Mouse (Mus musculus): ENCODE measurements at regions not wholly inside any gene's neighbourhood (a gene's known extent, or its start where the extent isn't known, plus 50 kb on each side); places are given as distances from the start of the nearest gene placed in this dataset.

DNA sequence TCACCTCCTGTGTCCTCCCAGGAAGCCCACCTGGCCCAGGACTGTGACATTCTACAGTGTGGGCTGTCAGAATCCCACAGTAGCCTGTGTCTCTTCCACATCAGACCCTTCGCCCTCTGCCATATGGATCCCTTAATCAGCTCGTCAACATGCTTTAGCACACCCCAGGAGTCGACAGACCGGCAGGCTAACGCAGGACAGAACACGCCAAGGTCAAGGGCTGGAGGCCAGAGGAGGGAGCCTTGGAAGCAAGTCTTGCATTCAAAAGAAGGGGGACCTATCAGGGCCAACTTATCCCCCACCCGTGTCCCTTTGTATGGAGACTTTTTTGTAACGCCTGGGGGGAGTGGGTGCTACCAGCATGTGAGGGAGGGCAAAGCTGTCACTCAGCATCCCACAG lies 224.1 kb upstream of the Rpl38 start:
- no peak for DNase-seq (ENCODE audit: extremely low read depth, low read depth, low spot score)

DNA sequence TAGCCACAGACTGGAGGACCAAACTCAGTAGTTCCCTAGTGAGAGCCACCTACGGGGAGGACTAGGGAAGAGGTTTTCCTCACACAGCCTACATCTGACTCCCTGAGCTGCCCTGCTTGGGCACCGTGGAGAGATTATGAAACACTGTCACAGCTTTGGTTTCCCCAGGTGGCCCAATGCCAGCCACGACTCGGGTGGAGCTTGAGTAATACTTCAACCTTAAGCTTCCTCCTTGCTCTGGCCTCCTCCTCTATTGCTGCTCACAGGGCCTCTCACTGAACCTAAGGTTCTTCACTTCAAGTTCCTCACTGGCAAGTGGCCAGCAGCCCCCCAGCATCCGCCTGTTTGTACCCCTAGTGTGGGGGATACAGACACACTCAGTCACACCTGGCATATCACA lies 224.9 kb upstream of the Rpl38 start:
- no peak for DNase-seq (ENCODE audit: extremely low read depth, low read depth, low spot score)

DNA sequence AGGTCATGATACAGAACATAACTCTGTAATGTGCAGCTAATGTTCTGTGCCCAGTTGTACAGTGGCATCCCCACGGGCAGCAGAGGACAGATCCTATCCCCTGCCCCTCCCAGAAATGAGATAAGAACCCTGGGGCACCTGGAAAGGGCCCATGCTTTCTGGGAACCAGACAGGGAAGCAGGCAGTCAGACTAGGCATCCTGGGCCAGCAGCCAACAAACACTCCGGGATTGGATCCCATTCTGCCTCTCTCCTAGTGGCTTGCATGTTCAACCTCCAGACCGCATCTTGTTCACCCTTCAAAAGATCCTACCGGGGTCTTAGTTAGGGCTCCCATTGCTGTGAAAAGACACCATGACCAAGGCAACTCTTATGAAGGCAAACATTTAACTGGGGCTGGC lies 229.0 kb upstream of the Rpl38 start:
- DNase-seq (ENCODE audit: extremely low read depth, low read depth, low spot score) = no peak

DNA sequence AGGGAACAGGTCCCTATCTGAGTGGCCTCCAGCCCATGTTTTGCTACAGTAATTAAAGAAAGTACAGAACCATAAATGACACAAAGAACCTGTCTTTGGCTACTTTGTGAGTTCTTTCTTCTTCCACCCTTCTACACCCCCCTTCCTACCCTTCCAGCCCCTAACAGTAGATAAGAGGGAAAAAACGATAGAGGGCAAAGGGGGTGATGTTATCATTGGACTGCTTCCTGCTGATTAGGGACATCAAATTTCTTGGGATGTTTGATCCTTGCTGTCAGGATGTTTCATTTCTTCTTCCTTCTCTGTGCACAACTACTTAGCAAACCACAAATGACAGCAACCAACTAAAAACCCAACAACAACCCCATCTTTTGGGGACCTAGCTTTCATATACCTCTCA lies 232.5 kb upstream of the Rpl38 start:
- no peak for DNase-seq (ENCODE audit: extremely low read depth, low read depth, low spot score)

DNA sequence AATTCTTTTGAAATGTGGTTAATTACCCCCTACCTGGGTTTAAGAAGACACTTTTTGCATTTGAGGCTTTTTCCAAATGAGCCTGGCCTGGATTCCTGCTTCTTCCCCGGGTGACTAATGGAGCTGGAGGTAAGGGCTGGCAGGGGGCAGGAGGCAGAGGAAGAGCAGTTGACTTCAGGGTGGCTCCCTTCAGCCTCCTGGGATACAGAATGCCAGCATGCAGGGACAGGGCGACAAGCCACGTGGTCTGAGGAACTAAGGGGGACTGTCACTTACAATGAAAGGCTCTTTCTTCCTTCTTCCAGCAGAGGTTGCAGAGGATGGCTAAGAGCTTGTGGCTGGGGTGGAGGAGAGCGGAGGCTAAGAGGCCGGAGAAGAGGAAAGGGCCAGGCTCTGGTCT lies 234.8 kb upstream of the Rpl38 start:
- DNase-seq (ENCODE audit: extremely low read depth, low read depth, low spot score) = no peak

DNA sequence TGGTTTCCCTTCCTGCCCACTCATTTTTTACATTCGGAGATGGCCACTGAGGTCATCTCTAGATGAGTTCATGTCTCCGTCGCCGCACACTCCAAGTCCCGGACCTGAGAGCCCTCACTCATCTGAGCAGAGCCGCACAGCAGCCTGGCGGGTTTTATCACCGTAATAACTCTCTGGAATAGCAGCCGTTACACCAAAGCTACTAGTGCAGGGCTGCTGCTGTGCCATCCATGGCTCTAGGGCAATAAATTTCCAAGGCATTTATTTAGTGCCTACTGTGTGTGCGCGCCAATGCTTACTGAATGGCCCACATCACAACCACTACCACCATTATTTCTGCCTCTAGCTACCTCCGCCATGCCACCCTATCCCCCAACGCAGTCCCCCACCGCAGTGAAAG lies 242.9 kb upstream of the Rpl38 start:
- DNase-seq (ENCODE audit: extremely low read depth, low read depth, low spot score) = no peak

DNA sequence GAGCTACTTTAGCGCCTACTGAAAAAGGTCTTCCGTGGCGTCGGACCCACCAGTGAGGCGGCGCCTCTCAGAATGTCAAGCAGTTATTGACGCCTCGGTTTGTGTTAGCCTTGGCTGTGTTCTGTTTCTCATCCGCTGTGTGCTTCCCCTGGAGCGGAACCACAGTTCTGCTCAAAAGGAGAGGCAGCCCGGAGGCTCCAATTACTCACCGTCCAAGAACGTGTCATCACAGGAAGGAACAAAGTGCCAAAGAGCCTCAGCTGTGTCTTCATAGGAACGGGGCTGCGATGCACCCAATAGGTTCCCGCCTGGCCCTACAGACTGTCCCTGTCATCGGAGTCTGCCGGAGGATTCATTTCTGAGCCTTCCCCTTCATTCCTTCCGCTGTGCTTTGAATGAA lies 245.0 kb upstream of the Rpl38 start:
- DNase-seq (ENCODE audit: extremely low read depth, low read depth, low spot score) = no peak

DNA sequence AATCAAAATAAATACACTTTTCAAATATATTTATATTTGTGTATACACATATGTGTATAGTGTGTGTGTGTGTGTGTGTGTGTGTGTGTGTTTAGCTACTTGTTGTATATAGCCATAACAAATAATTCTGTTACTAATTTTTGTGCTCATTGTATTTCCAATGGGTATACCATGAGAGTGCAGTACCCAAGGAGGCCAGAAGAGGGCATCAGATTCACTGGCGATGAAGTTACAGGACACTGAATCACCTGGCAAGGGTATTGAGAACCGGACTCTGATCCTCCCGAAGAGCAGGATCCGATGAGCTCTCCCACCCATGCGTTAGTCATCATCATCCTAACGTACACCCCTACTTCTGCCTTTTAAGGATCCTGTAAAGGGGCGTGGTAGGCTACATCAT lies 249.3 kb upstream of the Rpl38 start:
- no peak for DNase-seq (ENCODE audit: extremely low read depth, low read depth, low spot score)

DNA sequence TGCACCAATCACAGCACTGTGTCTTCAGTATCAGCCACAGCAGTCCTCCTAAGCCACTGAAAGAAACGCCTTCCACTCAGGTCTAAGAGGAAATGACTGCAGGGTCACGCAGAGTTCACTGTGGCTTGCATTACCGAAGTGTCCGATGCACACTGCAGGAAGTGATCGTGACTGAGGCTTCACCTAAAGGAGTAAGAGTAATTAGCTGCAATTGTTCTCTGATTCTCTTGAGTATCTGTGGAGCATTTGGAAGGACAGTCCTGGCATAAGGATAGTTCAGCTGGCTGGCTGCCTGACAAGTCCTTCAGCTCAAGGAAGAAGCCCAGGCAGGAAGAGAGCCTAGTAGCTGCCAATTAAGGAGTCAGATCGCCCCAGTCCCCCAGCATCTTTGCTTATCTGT lies 252.2 kb upstream of the Rpl38 start:
- DNase-seq (ENCODE audit: extremely low read depth, low read depth, low spot score) = no peak

DNA sequence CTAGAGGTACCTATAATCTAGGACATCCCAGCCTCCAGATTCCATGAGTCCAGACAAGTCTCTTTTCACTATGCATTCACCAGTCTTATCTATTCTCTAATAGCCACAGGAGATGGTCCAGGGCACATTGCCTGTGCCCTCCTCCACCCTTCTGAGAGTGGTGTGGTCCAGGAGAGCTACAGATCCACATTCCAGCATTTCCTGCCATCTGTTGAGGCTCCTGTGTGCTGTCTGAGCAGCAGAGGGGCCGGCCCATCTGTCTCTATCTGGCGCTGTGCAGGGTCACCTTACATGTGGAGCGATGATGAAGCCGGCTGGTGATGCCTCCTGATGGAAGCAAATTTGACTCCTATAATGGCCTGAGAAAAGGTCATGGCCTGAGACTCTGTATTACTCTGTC lies 263.9 kb upstream of the Rpl38 start:
- no peak for DNase-seq (ENCODE audit: extremely low read depth, low read depth, low spot score)

DNA sequence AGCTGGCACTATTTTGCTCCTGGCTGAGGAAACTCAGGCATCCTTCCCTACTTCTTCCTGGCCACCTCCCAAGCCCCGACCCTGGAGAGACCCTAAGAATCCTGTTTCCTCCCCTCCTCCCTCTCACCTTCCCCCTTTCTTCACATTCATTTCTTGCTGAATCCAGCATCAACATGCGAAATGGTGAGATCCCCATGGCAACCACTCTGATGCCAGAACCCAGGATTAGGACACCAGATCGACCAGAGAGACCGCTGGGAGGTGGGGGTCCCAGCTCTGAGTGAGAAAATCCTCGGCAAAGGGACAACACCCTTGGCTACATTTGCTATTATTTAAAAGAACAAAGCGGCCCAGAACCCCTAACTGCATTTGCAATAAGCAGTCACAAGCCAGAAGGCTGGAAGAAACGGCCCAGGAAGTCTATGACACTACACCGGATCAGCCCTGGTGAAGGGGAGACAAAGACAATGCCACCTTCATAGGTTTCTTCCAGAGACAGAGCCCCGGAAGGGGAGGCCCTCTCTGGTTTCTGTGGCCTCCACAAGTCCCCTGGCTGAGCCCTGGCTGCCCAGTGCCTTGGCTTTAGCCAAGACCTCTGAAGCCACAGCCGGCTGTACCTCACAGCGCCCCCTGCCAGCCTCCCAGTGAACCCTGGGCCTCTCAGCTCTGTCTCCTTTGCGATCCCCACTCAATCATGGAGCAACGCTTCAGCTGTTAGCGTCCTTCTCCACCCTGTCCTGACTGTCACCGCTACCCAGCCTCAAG lies 265.6 kb upstream of the Rpl38 start:
- no peak for DNase-seq (ENCODE audit: extremely low read depth, low read depth, low spot score)

DNA sequence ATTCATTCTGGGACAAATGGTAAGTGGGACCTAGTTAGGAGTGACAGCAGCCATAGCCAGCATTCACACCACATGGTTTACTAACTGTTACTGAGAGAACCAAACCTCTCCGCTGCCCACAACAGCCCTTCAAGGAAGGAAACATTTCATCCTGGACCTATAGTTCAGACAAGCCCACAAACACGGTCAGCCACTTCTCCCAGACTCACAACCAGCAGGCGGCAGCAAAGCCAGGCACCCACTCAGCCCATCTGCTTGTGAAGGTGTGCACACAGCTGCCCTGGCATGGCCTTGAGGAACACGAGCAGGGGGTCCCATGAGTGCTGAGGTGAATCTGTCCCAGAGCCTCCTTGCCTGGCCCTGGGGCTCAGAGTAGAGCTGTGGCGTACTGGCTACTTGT lies 267.6 kb upstream of the Rpl38 start:
- DNase-seq (ENCODE audit: extremely low read depth, low read depth, low spot score) = no peak

DNA sequence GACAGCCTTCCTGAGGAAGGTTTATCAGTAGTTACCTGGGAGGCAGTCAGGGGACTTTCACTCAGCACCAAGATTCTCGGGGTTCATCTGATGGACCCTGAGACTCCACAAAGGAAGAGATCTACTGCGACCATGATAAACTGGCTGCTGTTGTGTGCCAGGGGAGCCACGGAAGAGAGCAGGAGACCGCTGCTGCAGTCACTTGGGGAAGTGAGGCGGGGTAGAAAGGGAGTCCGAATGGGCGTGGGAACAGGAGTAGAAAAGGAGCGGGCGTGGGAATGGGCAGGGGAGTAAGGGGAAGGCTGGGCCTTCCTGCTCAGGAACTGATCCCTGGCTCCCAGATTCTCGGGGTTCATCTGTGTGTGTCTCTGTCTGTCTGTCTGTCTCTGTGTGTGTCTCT lies 276.2 kb upstream of the Rpl38 start:
- DNase-seq (ENCODE audit: extremely low read depth, low read depth, low spot score) = no peak

DNA sequence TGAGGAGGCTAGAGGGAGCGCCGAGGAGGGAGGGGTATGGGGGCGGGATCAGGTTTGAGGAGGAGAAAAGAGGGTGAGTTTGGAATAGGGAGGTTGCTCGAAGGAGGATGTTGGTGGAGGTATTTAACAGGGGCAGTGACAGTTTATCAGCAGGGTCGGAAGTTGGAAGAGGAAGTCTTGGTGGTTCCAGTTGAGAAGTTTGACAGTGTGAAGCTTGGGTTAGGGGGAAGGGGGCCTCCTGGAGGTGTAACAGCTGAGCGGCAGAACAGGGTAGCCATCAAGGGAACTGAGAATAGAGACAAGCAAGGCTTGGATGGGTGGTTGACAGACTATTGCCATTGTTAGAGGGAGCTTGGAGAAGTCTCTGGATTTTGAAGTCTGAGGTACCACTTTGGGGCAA lies 276.8 kb upstream of the Rpl38 start:
- no peak for DNase-seq (ENCODE audit: extremely low read depth, low read depth, low spot score)

DNA sequence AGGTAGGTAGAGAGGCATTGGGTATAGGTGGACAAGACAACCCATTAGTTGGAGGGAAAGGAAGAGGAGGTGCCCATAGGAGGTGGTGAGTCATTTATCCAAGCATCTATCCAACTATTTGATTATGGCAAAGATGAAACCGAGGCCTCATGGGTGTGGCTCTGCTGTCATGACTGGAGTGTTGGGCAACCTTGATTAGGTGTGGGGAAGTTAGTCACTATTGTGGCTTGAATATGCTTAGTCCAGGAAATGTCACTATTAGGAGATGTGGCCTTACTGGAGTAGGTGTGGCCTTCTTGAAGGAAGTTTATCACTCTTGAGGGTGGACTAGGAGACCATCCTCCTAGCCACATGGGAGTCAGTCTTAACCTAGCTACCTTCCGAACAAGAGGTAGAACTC lies 281.2 kb upstream of the Rpl38 start:
- DNase-seq (ENCODE audit: extremely low read depth, low read depth, low spot score) = no peak

DNA sequence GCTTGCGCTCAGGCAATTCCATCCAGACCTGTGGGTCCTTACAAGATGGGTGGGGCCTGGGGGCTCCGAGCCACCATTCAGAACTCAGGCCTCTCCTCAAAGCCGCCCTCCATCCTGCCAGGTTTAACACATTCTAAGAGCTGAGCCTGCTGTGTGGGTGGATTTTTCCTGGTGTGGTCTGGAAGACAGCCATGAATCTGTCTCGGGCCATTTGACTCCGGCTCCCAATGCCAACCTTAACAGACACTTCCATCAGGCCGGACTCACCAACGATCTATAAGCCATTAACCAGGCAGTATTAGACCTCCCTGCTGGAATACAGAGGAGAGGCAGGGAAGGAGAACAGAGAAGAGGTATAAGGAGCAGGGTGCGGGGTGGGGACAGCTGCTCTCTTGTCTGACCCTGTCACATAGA lies 288.9 kb upstream of the Rpl38 start:
- no peak for DNase-seq (ENCODE audit: extremely low read depth, low read depth, low spot score)

DNA sequence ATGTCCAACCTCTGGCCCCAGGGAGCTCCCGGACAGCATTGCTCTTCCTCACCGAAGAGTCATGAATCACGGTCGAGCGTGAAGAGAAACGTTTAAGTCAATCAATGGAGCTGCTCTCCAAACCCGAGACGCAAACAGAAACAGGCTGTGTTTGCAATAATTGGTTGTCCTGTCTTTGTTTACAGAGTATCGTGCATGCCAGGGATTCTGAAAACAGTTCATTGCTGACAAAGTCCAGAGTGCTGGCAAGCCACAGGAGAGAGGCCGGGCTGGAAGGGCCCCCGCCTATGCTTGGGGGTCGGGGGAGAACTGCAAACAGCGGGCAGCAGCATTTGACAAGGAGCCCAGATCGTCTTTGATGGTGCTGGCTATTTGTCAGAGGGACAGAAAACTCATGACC lies 292.4 kb upstream of the Rpl38 start:
- no peak for DNase-seq (ENCODE audit: extremely low read depth, low read depth, low spot score)

DNA sequence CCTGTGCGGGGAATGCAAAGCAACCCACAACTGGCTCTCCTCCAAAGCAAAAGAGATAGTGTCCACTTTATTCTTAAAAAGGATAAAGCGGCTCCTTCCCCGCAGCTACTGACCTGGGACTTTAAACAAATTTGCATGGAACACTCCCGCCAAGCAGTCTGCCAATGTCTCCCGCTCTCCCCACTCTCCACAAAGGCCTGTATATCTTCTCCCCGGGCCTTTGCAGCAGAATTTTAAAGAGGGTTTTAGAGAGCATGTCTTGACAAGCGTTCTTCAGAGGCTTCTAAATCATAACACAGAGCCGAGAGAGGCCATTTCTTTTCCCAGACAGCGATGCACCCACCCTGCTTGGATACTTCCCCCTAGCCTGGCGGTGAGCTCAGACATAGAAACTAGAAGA lies 297.6 kb upstream of the Rpl38 start:
- no peak for DNase-seq (ENCODE audit: extremely low read depth, low read depth, low spot score)

DNA sequence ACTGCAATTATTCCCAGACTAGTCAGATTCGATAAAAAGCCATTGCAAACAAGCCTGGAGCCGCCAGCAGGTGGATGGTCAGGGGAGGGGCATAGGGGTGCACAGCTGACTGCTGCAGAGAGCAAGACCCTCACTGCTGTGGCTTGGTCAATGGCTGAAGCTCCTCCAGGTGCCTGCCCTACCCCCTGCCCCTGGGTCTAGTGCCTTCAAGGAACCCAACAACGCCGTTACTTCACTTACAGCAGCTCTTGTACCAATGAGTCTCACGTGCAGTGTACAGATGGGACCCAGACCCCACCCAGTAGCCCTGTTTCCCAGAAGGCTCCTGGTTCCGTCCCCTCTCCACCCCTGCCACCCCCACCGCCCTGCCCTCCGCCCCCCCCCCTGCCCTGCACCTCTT lies 300.5 kb upstream of the Rpl38 start:
- no peak for DNase-seq (ENCODE audit: extremely low read depth, low read depth, low spot score)

DNA sequence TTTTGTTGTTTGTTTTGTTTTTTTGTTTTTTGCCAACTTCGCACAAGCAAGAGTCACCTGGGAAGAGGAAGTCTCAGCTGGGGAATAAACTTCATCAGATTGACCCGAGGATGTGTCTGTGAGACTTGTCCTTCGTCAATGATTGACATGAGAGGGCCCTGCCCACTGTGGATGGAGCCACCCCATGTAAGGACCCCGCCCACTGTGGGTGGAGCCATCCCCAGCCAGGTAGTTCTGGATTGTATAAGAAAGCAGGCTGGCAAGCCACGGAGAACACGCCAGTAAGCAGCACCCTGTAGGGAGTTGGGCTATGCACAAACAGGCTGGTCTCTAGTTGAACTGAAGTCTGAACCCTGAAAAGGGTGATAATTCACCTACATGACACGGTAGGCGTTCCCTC lies 294.1 kb upstream of the Sdk2 start:
- no peak for DNase-seq (ENCODE audit: extremely low read depth, low read depth, low spot score)

DNA sequence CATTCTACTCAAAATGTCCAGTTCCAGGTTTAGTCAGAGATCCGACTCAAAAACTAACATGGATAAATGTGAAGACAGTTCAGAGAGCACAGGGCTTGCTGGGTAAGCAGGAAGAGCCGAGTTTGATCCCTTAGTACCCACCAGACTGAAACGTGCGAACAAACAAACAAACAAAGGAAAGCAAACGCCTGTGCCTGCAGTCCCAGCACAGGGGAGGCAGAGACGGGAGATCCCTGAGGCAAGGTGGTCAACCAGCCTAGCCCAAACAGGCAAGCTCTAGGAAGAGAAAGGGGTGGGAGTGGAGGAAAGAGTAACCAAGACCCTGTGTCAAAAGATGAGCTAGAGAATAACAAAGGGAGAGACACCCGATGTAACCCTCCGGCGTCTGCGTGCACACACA lies 293.5 kb upstream of the Sdk2 start:
- DNase-seq (ENCODE audit: extremely low read depth, low read depth, low spot score) = no peak

DNA sequence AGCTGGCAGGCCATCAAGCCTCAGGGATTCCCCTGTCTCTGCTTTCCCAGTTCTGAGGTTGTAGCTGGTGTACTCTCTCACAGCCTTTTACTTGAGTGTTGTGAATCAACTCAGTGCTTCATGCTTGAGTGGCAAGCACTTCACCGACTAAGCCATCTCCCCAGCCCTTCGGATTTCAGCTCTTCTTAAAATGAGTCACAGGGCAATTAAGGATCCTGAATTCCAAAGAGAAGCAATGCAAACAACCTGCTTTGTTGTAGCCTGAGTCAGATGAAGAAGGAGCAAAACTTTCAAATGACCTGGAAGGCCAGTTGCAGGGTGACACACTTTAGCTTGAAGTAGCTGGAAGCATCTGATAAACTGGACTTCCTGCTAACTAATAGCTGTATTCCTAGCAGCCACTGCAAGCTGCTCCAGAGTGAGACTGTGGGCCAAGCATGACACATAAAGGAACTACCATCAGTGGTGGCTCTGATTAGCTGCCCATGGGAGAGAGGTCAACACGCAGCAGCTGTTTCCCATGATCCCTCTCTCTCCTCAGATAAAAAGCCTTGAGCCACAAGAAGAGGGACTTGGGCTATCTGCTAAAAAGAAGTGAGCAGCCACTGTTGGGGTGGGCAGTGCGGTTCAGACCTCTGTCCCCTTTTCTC lies 285.4 kb upstream of the Sdk2 start:
- no peak for DNase-seq (ENCODE audit: extremely low read depth, low read depth, low spot score)

DNA sequence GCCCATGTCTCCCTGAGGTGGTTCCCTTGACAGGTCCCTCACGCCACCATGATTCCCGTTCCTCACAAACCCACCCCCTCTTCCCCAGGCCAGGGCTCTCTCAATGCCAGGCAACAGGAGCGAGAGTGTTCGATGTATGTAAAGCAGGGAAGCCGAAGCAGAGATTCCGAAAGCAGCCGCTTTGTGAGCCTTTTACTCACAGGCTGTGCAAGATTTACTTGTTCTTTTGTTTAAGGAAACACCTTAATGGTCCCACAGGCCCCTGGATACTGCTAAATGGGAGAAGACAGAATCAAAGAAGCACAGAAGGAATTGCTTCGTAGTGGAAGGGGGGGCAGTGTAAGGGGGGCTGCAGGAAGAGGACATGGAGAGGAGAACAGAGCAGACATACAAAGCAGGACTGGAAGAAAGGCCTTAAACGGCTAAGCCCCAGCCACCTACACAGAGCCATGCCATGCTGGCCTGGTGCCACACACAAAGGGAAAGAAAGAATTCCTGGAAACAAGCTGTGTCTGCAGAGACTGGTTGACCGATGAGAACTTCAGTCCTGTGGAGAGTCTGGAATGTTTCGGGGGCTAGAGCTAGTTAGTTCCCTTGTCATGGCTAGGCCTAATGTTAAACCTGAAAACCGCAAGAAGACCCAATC lies 270.1 kb upstream of the Sdk2 start:
- no peak for DNase-seq (ENCODE audit: extremely low read depth, low read depth, low spot score)
